Mouse (Mus musculus) spleen, embryonic (tissue): ENCODE data around the gene Nanog.
"Not testable (repeated sequence)": the region's sequence is repeated elsewhere in the genome, so short reads cannot be mapped to it uniquely, and the experiment has no call there.

ENCODE experiments used
- CTCF ChIA-PET: fragments of 350-600 bp; sonication (Branson Sonifier 250); formaldehyde crosslinking; loops from one replicate; lab custom pipeline; 2022; lab: Charles Lee

Gene Nanog

GRCm38 (mm10) chr6:122702480-122703124 lies 4.7 kb upstream of the Nanog start:
- CTCF ChIA-PET, result no interaction called here

- CTCF ChIA-PET, result no interaction called here
These were observed 4.0 kb upstream of the Nanog start for GRCm38 (mm10) chr6:122703251-122703650.

GRCm38 (mm10) chr6:122703706-122704105 lies 3.6 kb upstream of the Nanog start:
- CTCF ChIA-PET, result no interaction called here

- CTCF ChIA-PET, result no interaction called here
These were observed 900 bp upstream of the Nanog start for GRCm38 (mm10) chr6:122706337-122706840.

GRCm38 (mm10) chr6:122708826-122709225 lies 1.5 kb downstream of the Nanog start:
- CTCF ChIA-PET, result no interaction called here

GRCm38 (mm10) chr6:122711455-122711854 lies 4.2 kb downstream of the Nanog start:
- CTCF ChIA-PET, result no interaction called here

- CTCF ChIA-PET, result not testable (repeated sequence)
These were observed 5.8 kb downstream of the Nanog start for GRCm38 (mm10) chr6:122713116-122713515.

GRCm38 (mm10) chr6:122714707-122715365 lies 7.5 kb downstream of the Nanog start:
- CTCF ChIA-PET, result no interaction called here

GRCm38 (mm10) chr6:122715886-122716285 lies 8.6 kb downstream of the Nanog start:
- CTCF ChIA-PET, result interaction anchor here (1.6 kb wide), 1 partner anchor 46 kb away, joined by 3 read pairs; no protein-coding TSS in a partner anchor

GRCm38 (mm10) chr6:122718224-122718623 lies 10.9 kb downstream of the Nanog start:
- CTCF ChIA-PET, result not testable (repeated sequence)

- CTCF ChIA-PET, result interaction anchor here (0.5 to 0.8 kb wide), 2 partner anchors 15 to 85 kb away, joined by 3 to 7 read pairs; no protein-coding TSS in a partner anchor
These were observed 12.7 kb downstream of the Nanog start for GRCm38 (mm10) chr6:122719942-122720341.

- CTCF ChIA-PET, result interaction anchor here (0.5 to 0.6 kb wide), 2 partner anchors 28 to 1563 kb away, joined by 4 to 11 read pairs; no protein-coding TSS in a partner anchor
These were observed 32.7 kb downstream of the Nanog start for GRCm38 (mm10) chr6:122739952-122740351.

GRCm38 (mm10) chr6:122741460-122742227 lies 34.4 kb downstream of the Nanog start:
- CTCF ChIA-PET, result interaction anchor here (1.3 kb wide), 1 partner anchor 23 kb away, joined by 8 read pairs; no protein-coding TSS in a partner anchor

- CTCF ChIA-PET, result interaction anchor here (1.2 to 1.3 kb wide), 2 partner anchors 19 to 23 kb away, joined by 4 to 8 read pairs; no protein-coding TSS in a partner anchor
These were observed 35.1 kb downstream of the Nanog start for GRCm38 (mm10) chr6:122742228-122742899.

- CTCF ChIA-PET, result interaction anchor here (1.2 kb wide), 2 partner anchors 18 to 42 kb away, joined by 3 to 4 read pairs; no protein-coding TSS in a partner anchor
These were observed 36.1 kb downstream of the Nanog start for GRCm38 (mm10) chr6:122743353-122743752.

- CTCF ChIA-PET, result interaction anchor here (0.6 kb wide), 1 partner anchor 147 kb away, joined by 3 read pairs; no protein-coding TSS in a partner anchor
These were observed 37.4 kb downstream of the Nanog start for GRCm38 (mm10) chr6:122744505-122745249.

GRCm38 (mm10) chr6:122750579-122750978 lies 43.3 kb downstream of the Nanog start:
- CTCF ChIA-PET, result no interaction called here

GRCm38 (mm10) chr6:122755913-122756312 lies 48.6 kb downstream of the Nanog start:
- CTCF ChIA-PET, result no interaction called here

- CTCF ChIA-PET, result no interaction called here
These were observed 51.4 kb downstream of the Nanog start for GRCm38 (mm10) chr6:122758732-122759131.

GRCm38 (mm10) chr6:122761011-122761599 lies 53.8 kb downstream of the Nanog start:
- CTCF ChIA-PET, result interaction anchor here (0.6 to 1.9 kb wide), 3 partner anchors 18 to 100 kb away, joined by 3 to 4 read pairs (median 3); no protein-coding TSS in a partner anchor
